Mouse (Mus musculus) c-Kit-positive CD71-negative TER-119-negative erythroid progenitor cells, embryonic 14.5 days (primary cell): ENCODE measurements around the gene Gfap.
A peak's percentile ranks its signal among the peaks of the same experiment; 100 is the strongest.

Source experiments
- DNase-seq: peaks from one replicate; pipeline ENCODE4 v3.0.0-alpha.2; 2013; ENCODE audit warnings: low read depth

The Gfap gene

DNA sequence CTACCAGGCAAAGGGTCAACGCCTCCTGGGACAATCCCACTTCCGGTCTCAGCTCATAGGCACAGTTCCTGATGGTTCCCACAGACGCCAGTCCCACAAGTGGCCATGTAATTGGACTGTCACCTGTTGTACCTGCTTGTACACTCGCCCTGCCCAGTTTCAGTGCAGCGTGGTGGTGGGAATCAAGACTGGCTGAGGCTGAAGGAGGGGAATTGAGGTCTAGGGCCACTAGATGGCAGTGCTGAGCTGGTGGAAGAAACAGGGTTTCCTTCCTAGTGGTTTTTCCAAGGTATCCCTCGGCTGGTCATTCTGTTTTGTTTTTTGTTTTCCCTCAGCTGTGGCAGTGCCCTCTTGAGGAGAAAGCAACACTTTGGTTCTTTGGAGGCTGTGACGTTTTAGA lies at the start of gene Gfap:
Gfap (minus strand) TSS at position 150 of the 400 bp plus-strand sequence.
- DNase-seq: peak; percentile 68

DNA sequence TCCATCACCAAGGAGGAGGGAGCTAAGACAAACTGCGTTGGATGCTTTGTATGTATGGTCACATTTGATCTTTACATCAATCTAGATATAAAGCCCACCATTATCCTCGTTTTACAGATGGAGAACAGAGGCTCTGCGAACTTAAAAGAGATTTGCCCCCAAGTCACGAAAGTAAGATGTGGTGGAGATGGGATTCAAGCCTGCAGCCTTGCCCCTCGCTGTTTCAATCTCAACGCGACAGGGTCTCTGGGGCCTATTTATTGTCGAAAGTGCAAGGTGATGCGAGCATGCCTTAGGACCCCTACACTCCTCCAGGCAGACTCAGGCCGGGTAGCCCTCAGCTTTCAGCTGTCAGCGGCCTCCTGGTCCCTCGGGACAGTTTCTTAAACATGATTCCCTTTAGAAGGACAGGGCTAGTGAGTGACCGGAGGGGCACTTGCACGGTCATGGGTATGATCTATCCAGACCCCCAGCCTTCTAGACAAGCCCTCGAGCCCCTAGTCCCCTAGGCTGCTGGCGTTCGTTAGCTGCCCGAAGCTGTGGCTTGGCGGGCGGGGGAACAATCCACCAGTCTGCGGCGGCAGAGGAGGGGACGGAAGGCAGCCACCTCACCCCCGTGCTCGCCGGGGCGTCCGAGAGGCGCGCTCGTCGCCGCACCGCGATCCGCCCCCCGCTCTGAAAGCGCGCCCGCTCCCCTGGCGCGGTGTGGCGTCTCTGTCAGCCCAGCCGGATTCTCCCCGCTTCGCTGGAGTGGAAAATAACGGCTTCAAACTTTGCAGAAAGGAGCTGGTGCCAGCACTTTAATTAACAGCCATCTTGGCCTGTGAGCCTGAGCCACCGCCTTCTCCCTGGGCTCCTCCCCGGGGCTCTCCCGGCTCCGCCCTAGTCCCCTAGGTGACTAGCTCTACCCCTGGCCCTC lies 47.6 kb upstream of the Gfap start:
- no peak for DNase-seq

DNA sequence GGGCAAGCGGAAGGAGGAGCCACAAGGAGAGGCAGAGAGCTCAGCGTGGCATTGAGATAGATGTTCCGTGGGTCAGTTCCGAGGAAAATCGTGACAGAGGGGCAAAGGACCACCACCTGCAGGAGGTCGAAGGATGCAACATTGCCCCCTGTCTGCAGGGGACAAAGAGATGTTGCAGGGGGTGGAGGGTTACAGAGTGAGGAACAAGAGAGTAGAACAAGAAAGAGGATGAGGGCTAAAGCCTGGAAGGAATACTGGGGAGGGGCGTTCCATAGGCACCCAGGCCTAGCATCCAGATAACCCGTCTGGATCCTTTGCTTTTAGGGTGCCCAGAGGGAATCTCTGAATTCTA lies 46.3 kb upstream of the Gfap start:
- DNase-seq: no peak

DNA sequence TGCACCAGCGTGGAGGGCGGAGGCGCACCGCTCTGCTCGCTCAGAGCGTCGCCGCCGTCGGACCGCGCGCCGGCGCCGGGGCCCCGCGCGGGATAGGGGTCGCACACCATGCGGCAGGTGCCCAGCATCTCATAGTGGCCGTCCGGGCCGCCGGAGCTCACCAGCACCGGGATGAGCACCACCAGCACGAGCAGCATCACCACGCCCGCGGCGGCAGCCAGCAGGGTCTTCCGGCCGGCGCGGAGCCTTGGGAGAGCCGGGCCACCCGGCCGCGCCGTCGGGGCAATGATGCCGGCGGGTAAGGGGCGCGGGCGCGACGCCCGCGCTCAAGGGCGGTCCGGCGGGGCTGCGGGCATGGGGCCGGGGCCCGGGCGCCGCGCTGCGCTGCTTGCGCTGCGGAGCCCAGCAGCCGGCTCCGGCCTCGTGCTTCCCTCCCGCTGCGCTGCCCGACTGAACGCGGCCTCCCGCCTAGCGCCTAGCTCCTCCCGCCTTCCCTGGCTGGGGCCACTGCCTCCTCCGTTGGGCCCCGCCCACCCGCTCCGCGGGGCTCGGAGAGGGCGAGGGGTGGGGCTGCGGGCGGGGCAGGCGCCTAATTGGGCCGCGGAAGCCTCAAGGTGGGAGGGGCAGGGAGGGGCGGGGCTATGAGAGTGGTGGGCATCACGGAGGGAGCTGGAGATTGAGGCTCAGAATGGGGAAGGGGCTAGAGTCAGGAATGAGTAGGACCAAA lies 45.7 kb upstream of the Gfap start, which contains the start of gene C1ql1:
C1ql1 (minus strand) TSS at position 424 of the 727 bp plus-strand sequence.
- DNase-seq: peak; percentile 78

DNA sequence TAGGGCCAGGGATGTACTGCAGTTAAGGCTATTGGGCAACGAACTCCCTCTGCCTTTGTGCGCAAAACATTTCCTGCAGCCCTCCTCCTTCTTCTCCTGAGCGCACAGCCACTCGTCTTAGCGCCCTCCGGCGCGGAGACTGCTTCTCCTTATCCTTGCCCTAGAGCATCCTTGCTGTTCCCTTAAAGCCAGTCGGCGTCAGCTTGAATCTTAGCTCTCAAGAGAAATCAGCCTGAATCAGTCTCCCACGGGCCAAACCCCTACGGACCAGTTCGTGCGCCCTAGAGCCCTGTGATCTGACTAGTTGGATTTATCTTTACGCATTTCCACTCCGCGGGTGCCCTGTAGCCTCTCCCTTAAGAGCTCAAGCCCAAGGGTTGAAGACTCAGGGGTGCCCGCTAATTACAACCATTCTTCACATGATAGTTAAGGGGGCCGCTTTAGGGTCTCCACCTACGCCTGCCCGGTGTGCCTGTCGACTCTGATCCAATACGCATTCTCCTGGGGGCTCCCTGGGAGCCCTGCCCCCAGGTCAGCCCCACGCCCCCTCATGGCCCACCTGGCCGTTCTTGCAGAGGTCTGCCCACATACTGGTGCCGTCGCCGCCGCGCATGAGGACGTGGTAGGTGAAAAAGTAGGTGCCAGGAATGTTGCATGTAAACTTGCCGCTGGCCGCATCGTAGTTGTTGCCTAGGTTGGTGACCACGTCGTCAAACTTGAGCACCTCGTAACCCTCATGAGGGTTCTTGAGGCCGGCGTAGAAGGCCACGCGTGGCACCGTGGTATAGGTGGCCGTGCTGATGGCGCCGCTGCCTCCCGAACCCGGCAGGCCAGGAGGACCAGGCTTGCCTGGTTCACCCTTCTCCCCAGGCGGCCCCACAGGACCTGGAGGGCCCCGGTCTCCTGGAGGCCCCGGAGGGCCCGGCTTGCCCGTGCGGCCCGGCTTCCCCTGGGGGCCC lies 44.9 kb upstream of the Gfap start:
- no peak for DNase-seq

DNA sequence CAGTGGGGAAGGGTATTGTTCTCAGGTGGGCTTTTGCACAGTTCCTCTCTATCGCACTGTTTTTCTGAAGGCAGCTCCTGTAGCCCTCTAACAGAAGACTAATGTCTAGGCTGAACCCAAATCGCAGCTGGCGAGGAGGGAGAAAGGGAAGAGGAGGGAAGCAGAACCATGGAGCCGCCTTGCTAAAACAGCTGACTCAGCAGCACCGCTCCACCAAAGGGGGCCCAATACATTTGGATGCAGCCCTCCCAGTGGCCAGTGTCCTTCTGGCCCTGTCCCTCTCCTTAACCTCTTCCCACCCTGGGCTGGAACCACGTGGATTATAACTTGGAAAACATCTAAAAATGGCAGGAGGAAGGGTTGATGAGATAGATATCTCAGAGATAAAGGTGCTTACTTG lies 40.5 kb upstream of the Gfap start:
- DNase-seq: no peak

DNA sequence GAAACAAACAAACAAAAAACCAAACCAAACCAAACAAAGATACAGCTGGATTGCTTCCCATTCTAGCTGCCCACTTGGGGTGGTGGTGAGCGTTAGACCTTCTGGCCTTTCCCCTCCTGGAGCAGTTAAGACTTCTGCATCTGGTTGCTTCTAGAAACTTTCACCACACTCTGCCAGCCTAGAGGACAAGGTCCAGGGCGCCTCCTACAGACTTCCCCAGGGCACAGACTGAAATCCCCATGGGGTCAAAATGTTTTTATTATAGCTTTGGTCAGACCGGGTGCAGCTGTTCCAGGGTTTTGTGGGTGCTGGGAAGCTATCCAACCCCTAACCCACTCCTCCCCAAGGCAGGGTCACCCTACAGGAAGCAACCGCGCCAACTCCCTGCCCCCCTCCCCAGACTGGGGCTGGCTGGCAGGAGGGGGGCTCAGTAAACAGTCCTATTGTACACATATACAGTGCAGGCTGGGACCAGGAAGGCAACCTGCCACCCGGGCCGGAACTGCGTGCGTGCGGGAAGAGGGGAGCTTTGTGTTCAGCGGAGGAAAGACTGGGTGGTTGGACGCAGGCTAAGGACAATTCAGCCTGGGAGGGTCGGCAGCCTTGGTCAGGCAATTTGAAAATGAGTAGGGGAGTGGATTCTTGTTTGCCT lies 38.4 kb upstream of the Gfap start:
- no peak for DNase-seq

DNA sequence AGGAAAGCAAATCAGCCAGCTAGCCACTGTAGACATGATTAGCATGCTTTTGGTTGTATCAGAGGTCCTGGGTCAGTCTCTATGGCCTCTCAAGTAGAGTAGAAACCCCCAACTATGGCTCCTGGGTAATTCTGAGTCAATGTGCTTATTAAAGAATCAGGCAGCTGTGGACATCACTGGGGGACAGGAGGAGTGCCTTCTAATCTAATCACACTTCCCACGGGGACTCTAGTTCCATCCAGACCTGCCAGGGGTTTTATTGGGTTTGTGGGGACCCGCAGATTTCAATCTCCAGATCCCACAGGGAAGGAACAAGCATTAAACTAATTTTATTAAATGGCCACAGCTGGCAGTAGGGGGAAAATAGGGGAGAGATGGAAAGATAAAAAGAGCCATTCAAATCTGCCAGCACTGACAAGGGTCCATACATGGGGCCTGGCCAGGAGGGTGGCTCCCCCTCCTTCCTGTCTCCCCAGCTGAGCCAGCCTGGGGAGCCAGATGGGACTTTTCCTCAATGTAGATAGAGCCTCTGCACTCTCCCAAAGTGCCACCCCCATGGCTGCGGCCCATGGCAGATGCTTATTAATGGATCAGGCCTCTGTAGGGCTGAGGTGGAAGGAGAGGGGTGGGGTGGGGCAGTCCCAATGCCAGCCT lies 36.9 kb upstream of the Gfap start:
- no peak for DNase-seq

DNA sequence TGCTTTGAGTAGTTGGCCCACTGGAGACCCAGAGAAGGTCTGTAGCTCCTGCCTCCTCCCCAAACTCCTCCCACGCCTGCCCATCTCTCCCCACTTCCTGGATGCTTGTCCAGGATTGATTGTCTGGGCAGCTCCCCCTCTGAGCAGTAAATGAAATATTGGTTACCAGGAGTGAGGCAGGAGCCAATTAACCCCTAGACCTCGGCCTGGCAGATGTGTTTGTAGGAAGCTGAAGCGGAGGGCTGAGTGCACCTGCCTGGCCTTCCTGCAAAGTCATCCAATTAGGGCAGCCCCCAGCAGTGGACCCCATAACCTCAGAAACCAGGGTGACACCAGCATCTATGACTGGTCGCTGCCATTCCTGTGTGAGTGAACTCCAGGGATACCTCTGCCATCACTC lies 35.6 kb upstream of the Gfap start:
- DNase-seq: no peak

DNA sequence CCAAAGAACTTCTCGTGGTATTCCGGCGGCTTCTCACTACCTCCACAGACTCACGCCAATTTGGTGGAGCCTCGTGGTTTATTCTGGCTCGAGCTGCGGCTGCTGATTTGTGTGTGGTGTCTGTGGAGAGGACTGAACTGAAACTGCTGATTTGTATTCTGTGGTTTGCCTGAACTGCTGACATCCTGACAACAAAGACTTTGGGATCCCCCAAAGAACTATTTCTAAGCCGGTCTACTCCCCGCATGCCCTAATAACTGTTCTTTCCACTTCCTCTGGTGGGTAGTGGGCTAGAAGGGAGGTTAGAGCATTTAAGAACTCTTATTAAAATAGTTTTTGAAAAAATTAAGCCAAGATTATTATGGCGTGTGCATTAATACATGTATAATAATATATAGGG lies 30.0 kb upstream of the Gfap start:
- no peak for DNase-seq

DNA sequence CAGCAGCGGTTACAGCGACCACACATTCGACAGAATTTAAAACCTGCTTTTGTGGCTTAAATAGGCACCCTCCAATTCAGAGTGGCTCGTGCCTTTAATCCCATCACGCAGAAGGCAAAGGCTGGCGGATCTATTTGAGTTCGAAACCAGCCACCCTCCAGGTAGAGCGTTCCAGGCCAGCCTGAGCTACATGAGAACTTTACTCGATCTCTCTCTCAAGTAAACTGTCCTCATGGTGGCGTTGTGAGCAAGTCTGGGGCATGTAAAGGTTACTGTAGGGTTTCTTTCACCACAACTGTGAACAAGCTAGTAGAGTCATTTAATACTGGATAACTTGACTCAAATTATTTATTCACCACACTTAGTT lies 24.6 kb upstream of the Gfap start:
- peak; percentile 56 for DNase-seq

DNA sequence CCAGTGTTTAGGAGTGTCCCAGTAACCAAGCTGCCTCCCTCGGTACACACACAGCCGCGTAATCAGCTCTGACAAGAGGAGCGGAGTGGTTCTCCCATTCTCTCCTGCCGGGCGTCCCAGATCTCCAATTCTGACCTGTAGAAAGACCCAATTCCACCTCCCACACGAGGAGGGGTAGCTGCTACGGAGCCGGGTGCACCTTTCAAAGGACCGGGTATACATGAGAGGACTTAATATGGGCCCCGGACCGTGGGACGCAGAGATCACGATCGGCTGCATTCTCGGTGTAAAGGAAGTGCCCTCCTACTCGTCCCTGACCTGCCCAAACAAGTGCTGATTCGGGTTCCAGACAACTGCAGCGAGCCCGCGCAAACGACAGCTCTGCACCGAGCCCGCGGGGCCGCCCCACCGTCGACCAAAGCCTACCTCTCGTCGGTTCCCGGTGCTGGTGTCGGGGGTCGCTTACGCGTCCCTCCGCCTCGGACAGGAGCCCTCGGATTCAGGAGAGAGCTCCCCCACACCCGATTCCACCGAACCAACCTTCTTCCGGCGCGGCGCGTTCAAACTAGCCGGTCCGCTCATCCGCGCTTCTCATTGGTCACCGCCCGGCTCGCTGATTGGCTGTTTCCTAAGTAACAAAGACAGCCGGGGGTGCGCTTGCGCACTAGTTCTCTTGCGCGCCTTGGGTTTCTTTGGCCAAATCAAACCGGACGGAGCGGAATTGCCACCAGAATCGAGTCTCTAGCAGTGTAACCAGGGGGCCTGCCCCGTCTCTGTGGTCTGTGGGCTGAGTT lies 24.0 kb upstream of the Gfap start, which contains the start of gene Kif18b:
Kif18b (minus strand) TSS at position 568 of the 794 bp plus-strand sequence.
- DNase-seq: peak; percentile 98

DNA sequence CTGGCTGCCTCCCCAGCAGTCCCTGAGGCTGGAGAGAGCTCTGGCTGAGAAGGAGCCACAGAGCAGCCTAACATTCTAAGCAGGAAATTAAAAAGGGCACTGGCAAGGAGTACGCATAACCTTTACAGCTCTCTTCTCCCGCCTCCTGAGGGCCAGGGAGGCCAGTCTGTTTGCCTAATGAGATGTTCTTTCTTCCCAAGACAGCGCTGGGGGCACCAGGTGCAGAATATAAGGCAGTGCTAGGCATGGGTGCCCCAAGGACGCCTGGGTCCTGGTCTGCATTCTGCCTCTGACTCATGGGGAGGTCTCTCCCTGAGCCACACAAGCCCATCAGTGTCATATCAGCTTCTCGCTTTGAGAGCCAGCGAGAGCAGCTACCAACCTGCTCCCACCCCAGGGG lies 20.8 kb upstream of the Gfap start:
- no peak for DNase-seq

DNA sequence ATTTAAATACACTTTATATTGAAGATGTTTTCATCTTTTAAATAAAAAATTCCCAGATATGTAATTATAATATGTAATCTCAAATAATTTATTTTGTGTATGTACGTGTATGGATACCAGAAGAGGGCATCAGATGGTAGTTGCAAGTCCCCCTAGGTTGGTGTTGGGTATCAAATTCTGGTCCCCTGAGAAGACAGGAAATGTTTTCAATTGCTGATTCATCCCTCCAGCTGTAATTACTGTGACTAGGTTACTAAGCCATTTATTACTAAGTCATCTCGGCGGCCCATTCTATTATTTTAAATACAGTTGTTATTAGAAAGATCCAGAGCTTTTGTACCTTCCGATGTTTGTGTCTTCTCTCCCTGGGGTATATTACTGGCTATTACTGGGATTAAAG lies 17.4 kb upstream of the Gfap start:
- no peak for DNase-seq

DNA sequence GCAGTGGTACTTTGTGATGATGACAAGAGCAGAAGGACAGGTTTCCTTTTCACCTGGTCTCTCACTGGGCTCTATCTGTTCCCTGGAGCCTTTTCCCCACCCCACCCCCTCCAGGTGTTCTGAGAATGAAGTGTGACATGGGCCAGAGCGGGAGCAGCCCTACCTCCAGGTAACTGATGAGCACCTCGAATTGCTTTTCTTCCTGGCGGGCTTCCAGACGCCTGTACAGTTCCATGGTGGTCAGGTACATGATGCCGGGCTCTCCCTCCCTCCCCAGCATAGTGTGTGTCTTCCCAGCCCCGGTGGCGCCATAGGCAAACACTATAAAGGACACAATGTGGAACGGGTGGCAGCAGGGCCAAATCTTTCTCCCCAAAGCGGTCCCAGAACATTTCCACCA lies 14.7 kb upstream of the Gfap start:
- no peak for DNase-seq

DNA sequence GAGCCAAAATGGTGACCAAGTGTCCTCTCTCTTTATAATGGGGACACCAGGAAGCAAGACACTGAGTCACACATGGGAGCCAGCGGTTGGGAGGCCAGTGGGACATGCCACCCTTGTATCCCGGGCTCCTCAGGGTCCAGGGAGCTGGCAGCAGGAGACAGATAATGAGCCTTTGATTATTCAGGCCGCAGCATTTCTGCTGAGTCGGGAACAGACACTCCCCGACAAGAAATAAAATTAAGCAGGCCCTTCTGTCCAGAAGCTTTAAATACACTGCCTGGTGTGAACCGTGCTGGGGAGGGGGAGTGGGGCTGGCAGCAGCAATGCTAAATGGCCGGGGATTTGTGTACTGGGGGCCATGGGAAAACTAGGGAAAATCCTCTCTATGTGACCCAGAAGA lies 10.7 kb upstream of the Gfap start:
- DNase-seq: no peak

DNA sequence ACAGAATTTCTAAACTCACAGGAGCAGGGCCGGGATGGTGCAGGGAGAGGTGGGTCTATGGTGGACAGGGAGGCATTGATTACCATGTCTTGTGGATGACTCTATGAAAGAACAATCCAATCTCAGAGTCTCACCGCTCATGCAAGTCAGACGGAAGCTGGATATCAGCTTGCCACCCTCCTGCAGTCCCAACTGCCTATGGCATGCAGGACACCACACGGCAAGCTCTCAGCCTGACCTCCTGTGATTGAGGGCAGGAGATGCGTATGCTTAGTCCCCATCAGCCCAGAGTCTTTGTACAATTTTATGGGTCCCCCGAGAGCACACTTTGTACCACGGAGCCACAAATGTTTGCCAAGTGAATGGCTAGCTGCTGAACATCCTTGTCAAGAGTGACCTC lies 2.9 kb upstream of the Gfap start:
- DNase-seq: no peak

DNA sequence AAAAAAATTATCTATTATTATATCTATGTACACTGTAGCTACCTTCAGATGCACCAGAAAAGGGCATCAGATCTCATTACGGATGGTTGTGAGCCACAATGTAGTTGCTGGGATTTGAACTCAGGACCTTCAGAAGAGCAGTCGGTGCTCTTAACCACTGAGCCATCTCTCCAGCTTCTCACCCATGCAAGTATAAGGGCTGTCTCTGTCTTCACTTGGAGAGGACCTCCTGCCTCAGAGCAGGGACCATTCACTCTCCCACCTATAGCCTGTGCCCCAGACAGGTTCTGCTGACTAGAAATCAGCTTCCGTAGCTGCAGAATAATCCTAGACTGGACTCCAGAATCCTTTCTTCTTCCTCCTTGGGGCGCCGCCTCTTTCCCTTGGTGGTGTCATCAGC lies 1.4 kb upstream of the Gfap start:
- DNase-seq: no peak

DNA sequence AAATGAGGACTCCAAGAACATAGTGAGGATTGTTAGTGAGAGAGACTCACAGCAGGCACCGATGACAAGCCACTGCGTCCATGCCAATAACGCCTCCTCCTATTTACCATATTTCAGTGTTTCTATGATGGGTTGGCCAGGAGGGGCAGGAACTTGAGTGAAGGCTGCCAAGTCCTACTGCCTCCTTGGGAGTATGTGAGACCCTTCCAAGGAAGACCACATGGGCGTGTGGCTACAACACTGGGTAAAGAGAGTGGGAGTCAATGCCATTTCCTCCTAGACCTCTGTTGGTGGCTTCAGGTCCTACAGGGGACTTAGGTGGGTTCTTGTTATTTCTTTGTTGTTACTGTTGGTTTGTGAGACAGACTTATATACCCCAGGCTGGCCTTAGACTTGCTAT lies 487 bp upstream of the Gfap start:
- DNase-seq: no peak

DNA sequence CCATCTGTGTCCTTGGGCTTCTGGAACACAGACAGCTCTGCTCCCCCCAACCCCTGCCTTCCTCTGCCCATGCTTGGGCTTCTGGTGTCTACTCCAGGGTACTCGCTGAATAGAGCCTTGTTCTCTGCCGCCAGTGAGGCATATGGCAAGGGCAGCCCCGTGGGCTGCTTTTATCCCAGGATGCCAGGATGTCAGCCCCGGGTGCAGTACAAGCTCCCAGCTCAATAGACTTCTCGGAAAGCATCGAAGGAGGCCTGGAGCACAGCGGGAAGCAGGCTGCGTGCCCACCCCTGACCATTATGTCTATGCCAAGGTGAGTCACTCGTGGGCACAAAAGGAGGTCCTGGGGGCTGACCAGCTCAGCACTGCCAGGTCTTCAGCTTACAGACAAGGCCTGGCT lies 2.3 kb downstream of the Gfap start:
- no peak for DNase-seq
